Mouse (Mus musculus): ENCODE results near the gene Mapk1ip1. TPM values are rescaled to one million over a fixed set of nuclear protein-coding genes. Genes with fewer than 3 reads are reported as not detected.
A peak's percentile ranks its signal among the peaks of the same experiment; 100 is the strongest.

The Mapk1ip1 gene
- total RNA-seq (2015) (12.4 and 16.8 TPM in 2 replicates), total RNA-seq (2017) (10.6 and 13.0 TPM in 2 replicates)

GRCm38 (mm10) chr7:138845544-138846391 is at the start of gene Mapk1ip1, which contains the start of gene Ppp2r2d:
Gene Mapk1ip1, minus strand, starts transcription at chr7:138846273.
Gene Ppp2r2d, plus strand, starts transcription at chr7:138846079.
- ATAC-seq (replicated peaks; ENCODE audit: poor library complexity), result peak; percentile 82

GRCm38 (mm10) chr7:138885365-138886289 is 39.6 kb upstream of the Mapk1ip1 start:
- ATAC-seq (replicated peaks; ENCODE audit: poor library complexity), result peak; percentile 82

- no peak for ATAC-seq (replicated peaks; ENCODE audit: poor library complexity)
These were observed 37.7 kb upstream of the Mapk1ip1 start for GRCm38 (mm10) chr7:138883724-138884123.

- no peak for ATAC-seq (replicated peaks; ENCODE audit: poor library complexity)
These were observed 29.0 kb upstream of the Mapk1ip1 start for GRCm38 (mm10) chr7:138875031-138875430.

GRCm38 (mm10) chr7:138872956-138873355 is 26.9 kb upstream of the Mapk1ip1 start:
- ATAC-seq (replicated peaks; ENCODE audit: poor library complexity), result no peak

- ATAC-seq (replicated peaks; ENCODE audit: poor library complexity), result no peak
These were observed 22.2 kb upstream of the Mapk1ip1 start for GRCm38 (mm10) chr7:138868316-138868715.

GRCm38 (mm10) chr7:138867286-138867685 is 21.2 kb upstream of the Mapk1ip1 start:
- ATAC-seq (replicated peaks; ENCODE audit: poor library complexity), result peak; percentile 48

GRCm38 (mm10) chr7:138864776-138865175 is 18.7 kb upstream of the Mapk1ip1 start:
- no peak for ATAC-seq (replicated peaks; ENCODE audit: poor library complexity)

GRCm38 (mm10) chr7:138863950-138864572 is 18.0 kb upstream of the Mapk1ip1 start:
- no peak for ATAC-seq (replicated peaks; ENCODE audit: poor library complexity)

- no peak for ATAC-seq (replicated peaks; ENCODE audit: poor library complexity)
These were observed 10.6 kb upstream of the Mapk1ip1 start for GRCm38 (mm10) chr7:138856670-138857069.

- no peak for ATAC-seq (replicated peaks; ENCODE audit: poor library complexity)
These were observed 8.1 kb upstream of the Mapk1ip1 start for GRCm38 (mm10) chr7:138854201-138854600.

- ATAC-seq (replicated peaks; ENCODE audit: poor library complexity), result no peak
These were observed 7.5 kb upstream of the Mapk1ip1 start for GRCm38 (mm10) chr7:138853417-138854031.

- no peak for ATAC-seq (replicated peaks; ENCODE audit: poor library complexity)
These were observed 4.0 kb upstream of the Mapk1ip1 start for GRCm38 (mm10) chr7:138850083-138850482.

GRCm38 (mm10) chr7:138848028-138848920 is 2.2 kb upstream of the Mapk1ip1 start:
- ATAC-seq (replicated peaks; ENCODE audit: poor library complexity), result no peak

- no peak for ATAC-seq (replicated peaks; ENCODE audit: poor library complexity)
These were observed 1.4 kb upstream of the Mapk1ip1 start for GRCm38 (mm10) chr7:138847316-138848027.

GRCm38 (mm10) chr7:138846502-138846991 is 474 bp upstream of the Mapk1ip1 start:
- peak; percentile 22 for ATAC-seq (replicated peaks; ENCODE audit: poor library complexity)

- ATAC-seq (replicated peaks; ENCODE audit: poor library complexity), result peak; percentile 5; the same call in 1 of the 2 replicates
These were observed 962 bp downstream of the Mapk1ip1 start for GRCm38 (mm10) chr7:138845111-138845510.

- ATAC-seq (replicated peaks; ENCODE audit: poor library complexity), result no peak
These were observed 2.7 kb downstream of the Mapk1ip1 start for GRCm38 (mm10) chr7:138843421-138843820.
